ENCODE assay signal across 8 mouse cellular contexts in the genomic region with DNA sequence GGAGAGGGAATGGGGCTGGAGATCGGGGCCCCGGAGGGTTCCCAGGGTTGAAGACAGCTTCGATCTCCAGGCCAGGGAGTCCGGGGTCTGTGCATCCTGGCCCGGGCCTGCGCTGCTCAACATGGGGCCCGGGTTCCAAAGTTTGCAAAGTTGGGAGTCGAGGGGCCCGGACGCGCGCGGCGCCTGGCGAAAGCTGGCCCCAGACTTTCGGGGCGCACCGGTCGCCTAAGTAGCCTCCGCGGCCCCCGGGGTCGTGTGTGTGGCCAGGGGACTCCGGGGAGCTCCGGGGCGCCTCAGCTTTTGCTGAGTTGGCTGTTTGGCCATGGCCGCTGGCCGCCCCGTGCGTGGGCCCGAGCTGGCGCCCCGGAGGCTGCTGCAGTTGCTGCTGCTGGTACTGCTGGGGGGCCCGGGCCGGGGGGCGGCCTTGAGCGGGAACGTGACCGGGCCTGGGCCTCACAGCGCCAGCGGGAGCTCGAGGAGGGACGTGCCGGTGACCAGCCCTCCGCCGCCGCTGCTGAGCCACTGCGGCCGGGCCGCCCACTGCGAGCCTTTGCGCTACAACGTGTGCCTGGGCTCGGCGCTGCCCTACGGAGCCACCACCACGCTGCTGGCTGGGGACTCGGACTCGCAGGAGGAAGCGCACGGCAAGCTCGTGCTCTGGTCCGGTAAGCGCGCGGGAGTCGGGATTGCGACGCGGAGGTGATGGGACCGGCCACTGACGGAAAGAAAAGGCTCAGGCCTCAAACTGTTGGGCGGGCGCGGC. TPM values are rescaled to one million over a fixed set of nuclear protein-coding genes. Genes with fewer than 3 reads are reported as not detected.
A peak's percentile ranks its signal among the peaks of the same experiment; 100 is the strongest.
DNase-seq lines count a peak whose midpoint lies in the region; ATAC-seq and TF ChIP-seq lines count a peak whose summit lies in the region.

No protein-coding gene starts in this region.

- H3K9me3 ChIP-seq in intestine, postnatal 0 days (ENCODE audit: control insufficient read depth), result no peaks in the 10 kb centered on the region
- no peaks in the 10 kb centered on the region for H3K9me3 ChIP-seq in neural tube, embryonic 15.5 days (replicated peaks)

- H3K4me2 ChIP-seq in intestine, postnatal 0 days (replicated peaks; ENCODE audit: low read depth), result peak overlapping the region; percentile 96
- peak overlapping the region; percentile 95 for H3K4me2 ChIP-seq in neural tube, embryonic 15.5 days

- H3K27ac ChIP-seq in intestine, postnatal 0 days (ENCODE audit: low read depth, low read length), result peak overlapping the region; percentile 88
- H3K27ac ChIP-seq in neural tube, embryonic 15.5 days (replicated peaks), result peak overlapping the region; percentile 79

- WGBS in intestine, postnatal 0 days, result under 1% methylated on average over 72 of the region's 75 CpGs
- WGBS in lung, adult 2 months, result under 1% methylated on average over 75 of the region's 75 CpGs
- WGBS in neural tube, embryonic 15.5 days, result under 1% methylated on average over 64 of the region's 75 CpGs

- no peaks in the 10 kb centered on the region for H3K4me1 ChIP-seq in intestine, postnatal 0 days (replicated peaks; ENCODE audit: control insufficient read depth, insufficient read depth, low read length)
- peaks cover 7% of the 10 kb centered on the region for H3K4me1 ChIP-seq in lung, adult 2 months (ENCODE audit: control insufficient read depth, insufficient read depth, low read length)
- peaks cover 16% of the 10 kb centered on the region; the same call in 1 of the 2 replicates for H3K4me1 ChIP-seq in neural tube, embryonic 15.5 days

- peak overlapping the region; percentile 80 for H3K4me3 ChIP-seq in intestine, postnatal 0 days (ENCODE audit: low read depth, low read length)
- peak overlapping the region; percentile 72 for H3K4me3 ChIP-seq in lung, adult 2 months (replicated peaks; ENCODE audit: extremely low read depth, low read depth, low read length)
- H3K4me3 ChIP-seq in neural tube, embryonic 15.5 days (replicated peaks), result peak overlapping the region; percentile 71

- DNase-seq in right cerebral cortex, postnatal 4 days, result peak; percentile 23
- no peak for DNase-seq in right cerebral cortex, adult 2 months (ENCODE audit: low spot score in 2 of 2)
- peak; percentile 79 for DNase-seq in embryo, embryonic 11 days
- DNase-seq in heart, adult 18-20 months, result peak; percentile 59 to 70
- DNase-seq in lung, adult 2 months, result peak; percentile 63
- DNase-seq in c-Kit-positive CD71-positive TER-119-positive erythroid progenitor cells, embryonic 14.5 days (ENCODE audit: low spot score), result no peak

- no peaks in the 10 kb centered on the region for H3K36me3 ChIP-seq in intestine, postnatal 0 days (ENCODE audit: control insufficient read depth, insufficient read depth)
- no peaks in the 10 kb centered on the region for H3K36me3 ChIP-seq in neural tube, embryonic 15.5 days

- peak; percentile 47; the same call in 1 of the 2 replicates for TF ChIP-seq POLR2A in lung, adult 2 months (IDR thresholded peaks at IDR 0.05; ENCODE audit: borderline replicate concordance, extremely low read depth, low read depth, low read length)

- ATAC-seq in intestine, postnatal 0 days, result peak; percentile 71
- ATAC-seq in neural tube, embryonic 15.5 days (ENCODE audit: low FRiP score), result peak; percentile 78

- TF ChIP-seq CTCF in intestine, postnatal 0 days (IDR thresholded peaks at IDR 0.05; ENCODE audit: low read depth), result no peak
- no peak for TF ChIP-seq CTCF in lung, adult 2 months (IDR thresholded peaks at IDR 0.05; ENCODE audit: insufficient read depth, low read length)

- peak overlapping the region; percentile 95 for H3K9ac ChIP-seq in intestine, postnatal 0 days (ENCODE audit: low read depth, low read length)
- H3K9ac ChIP-seq in neural tube, embryonic 15.5 days (replicated peaks), result peak overlapping the region; percentile 74

- H3K27me3 ChIP-seq in intestine, postnatal 0 days (replicated peaks; ENCODE audit: control insufficient read depth, insufficient read depth, low read length), result no peaks in the 10 kb centered on the region
- H3K27me3 ChIP-seq in neural tube, embryonic 15.5 days (replicated peaks), result no peaks in the 10 kb centered on the region

RNA-seq across cellular contexts. Expression of gene Smo, which starts 0.6 kb away (rescaled TPM):
- total RNA-seq in heart, adult 18-20 months (2021), result 1 to 10 TPM; 6.5 to 6.9 TPM
- polyA plus RNA-seq in intestine, postnatal 0 days (2015; fragmentation: Nextera tagmentation; extraction: Ambion mirVana), result 7.1 and 7.4 TPM in 2 replicates
- polyA plus RNA-seq in lung, adult 2 months (2012; rRNA removed), result 36.3 and 41.2 TPM in 2 replicates
- 10.8 and 18.3 TPM in 2 replicates for polyA plus RNA-seq in neural tube, embryonic 15.5 days (2015; fragmentation: Nextera tagmentation; extraction: Ambion mirVana)

RNA-seq across cellular contexts. Expression of gene Ahcyl2, which starts 31.9 kb away (rescaled TPM):
- total RNA-seq in heart, adult 18-20 months (2021), result 10 to 100 TPM; 21.8 to 24.2 TPM
- polyA plus RNA-seq in intestine, postnatal 0 days (2015; fragmentation: Nextera tagmentation; extraction: Ambion mirVana), result 74.7 and 83.6 TPM in 2 replicates
- polyA plus RNA-seq in lung, adult 2 months (2012; rRNA removed), result 53.5 and 69.7 TPM in 2 replicates
- polyA plus RNA-seq in neural tube, embryonic 15.5 days (2015; fragmentation: Nextera tagmentation; extraction: Ambion mirVana), result 19.4 and 20.8 TPM in 2 replicates

RNA-seq across cellular contexts. Expression of gene Tspan33, which starts 41.8 kb away (rescaled TPM):
- total RNA-seq in heart, adult 18-20 months (2021), result 1 to 10 TPM; 2.3 to 3.4 TPM
- polyA plus RNA-seq in intestine, postnatal 0 days (2015; fragmentation: Nextera tagmentation; extraction: Ambion mirVana), result 0.84 and 1.0 TPM in 2 replicates
- 2.6 and 2.7 TPM in 2 replicates for polyA plus RNA-seq in lung, adult 2 months (2012; rRNA removed)
- 11.0 and 12.9 TPM in 2 replicates for polyA plus RNA-seq in neural tube, embryonic 15.5 days (2015; fragmentation: Nextera tagmentation; extraction: Ambion mirVana)

Comparison
In these comparisons a context has a peak if more than half of its experiments do, and no peak if none do; other contexts are left out.
1. DNase-seq: peak in right cerebral cortex, postnatal 4 days (single experiment), embryo, embryonic 11 days (single experiment), heart, adult 18-20 months (2 of 2) and lung, adult 2 months (single experiment); none in right cerebral cortex, adult 2 months (0 of 2) and c-Kit-positive CD71-positive TER-119-positive erythroid progenitor cells, embryonic 14.5 days (single experiment).
2. Peak in every context shown above with its lines, with median percentiles within 50 percentile points of each other: H3K4me3 ChIP-seq.